Mouse (Mus musculus) ES-E14 (cell line): ENCODE data around the gene Rps10.

ENCODE experiments used
- CHD2 ChIP-seq: IDR thresholded peaks from 2 replicates; pipeline ENCODE4 v1.6.1; 2014; ENCODE audit warnings: mild to moderate bottlenecking, low read depth, low read length, inconsistent platforms
- HCFC1 ChIP-seq: IDR thresholded peaks from 2 replicates; pipeline ENCODE4 v1.6.1; 2012; ENCODE audit warnings: low read length, inconsistent platforms, borderline replicate concordance; ENCODE audit not compliant: insufficient read depth
- ZNF384 ChIP-seq: IDR thresholded peaks from 2 replicates; pipeline ENCODE4 v1.6.1; 2012; ENCODE audit warnings: low read depth, low read length, inconsistent platforms

DNA sequence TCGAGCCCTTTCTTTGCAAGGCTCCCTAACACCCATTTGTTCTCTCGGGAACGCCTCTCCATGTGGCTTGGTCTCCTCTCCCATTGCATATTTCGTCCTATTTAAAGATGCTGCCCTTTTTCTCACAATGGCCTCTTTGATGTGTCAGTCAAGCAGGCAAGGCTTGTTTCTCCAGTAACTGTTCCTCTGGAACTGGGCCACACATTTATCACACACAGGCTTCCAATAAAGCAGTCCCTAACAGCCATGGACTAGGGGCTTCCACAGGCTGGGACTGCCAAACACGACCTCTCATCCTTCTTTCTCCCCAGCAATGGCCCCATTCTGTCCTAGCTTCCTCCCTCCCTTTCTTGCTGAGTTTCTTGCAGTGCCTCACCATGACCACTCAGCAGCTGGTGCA is 9.8 kb downstream of the Rps10 start:
- TF ChIP-seq HCFC1 (no peak), CHD2 (no peak), ZNF384 (no peak)
